Mouse (Mus musculus) layer of hippocampus, postnatal 14 days (tissue): ENCODE results near the gene Ppfia1. TPM values are rescaled to one million over a fixed set of nuclear protein-coding genes. Genes with fewer than 3 reads are reported as not detected.

Source experiments
- DNase-seq, 2 experiments: peaks; one replicate each; pipeline ENCODE4 v3.0.0; 2021 to 2022; ENCODE audit warnings: low spot score in 2 of 2, mixed read lengths in 1 of 2
- total RNA-seq, 2 experiments: library from RNA; stranded (reverse); gene quantifications; 2 replicates each; pipeline ENCODE4 v1.2.3; 2021

Gene Ppfia1
- total RNA-seq, 2 experiments from 2014 or later = 37.8 to 37.9 TPM

DNA sequence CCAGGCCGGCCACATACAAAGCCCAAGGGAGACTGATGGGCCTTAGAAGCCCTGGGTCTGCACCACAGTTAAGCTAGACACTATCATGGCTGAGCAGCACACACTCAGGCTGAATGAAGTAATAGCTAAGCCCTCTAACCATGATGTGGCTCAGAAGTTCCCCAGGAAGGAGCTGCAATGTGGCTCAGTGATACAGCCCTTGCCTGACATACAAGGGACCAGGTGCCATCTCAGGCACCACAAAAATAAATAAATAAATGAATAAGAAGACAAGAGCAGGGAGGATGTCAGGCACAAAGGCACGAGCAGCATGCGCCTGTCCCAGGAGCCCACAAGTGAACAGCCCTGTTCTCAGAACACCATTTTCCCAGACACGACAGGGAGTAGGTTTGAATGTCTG is 111.6 kb downstream of the Ppfia1 start:
- no peak for DNase-seq

DNA sequence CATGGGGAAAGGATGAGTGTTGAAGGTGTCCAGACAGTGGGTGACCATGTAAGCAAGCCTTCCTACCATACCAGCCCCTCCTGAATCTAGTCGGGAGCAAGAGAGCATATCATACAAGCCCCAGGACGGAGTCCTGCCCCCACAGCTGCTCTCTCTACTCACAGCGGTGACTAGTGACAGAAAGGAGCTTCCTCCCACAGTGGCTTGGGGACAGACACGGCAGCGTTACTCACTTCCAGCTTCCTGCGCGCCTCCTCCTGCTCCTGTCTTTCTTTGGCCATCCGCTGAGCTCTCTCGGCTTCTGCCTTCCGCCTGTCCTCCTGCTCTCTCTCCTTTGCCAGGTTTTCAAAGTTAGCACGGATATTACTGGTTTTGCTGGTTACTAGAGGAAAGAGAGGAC is 112.1 kb downstream of the Ppfia1 start:
- DNase-seq = no peak

DNA sequence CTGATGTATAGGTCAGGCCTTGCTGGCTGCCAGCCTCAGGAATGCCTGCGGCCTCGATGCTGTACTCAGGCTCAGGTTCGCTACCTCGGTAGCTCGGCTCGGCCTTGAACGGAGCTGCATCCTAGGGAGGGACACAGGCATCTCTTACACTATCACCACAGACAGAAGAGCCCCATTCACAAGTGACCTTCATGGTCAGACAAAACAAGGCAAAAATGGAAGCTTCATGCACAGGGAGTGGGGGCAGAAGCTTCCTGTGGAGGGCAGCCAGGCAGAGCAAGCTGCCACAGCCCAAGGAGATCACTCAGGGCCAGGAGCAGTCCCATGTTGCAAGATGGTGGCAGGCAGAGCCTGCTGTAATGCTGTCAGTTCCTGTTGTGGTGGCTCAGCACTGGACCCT is 114.7 kb downstream of the Ppfia1 start:
- DNase-seq = no peak

DNA sequence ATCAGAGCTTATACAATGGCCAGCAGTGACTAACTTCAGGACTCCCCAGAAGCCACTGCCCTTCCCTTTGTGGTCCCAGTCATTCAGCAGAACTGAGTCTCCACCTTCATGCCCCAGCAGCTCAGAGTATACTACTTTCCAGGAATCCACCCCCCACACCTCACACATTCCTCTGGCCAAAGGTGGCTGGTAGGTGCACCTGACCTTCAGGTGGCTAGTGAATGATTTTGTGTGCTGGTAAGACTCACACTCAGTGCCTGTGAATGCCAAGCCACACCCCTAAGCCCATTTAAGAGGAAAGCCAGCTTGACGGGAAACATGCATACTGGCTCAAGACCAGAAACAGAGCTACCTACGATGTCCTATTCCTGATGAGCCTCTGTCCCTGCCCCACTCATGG is 120.6 kb downstream of the Ppfia1 start:
- DNase-seq = no peak

DNA sequence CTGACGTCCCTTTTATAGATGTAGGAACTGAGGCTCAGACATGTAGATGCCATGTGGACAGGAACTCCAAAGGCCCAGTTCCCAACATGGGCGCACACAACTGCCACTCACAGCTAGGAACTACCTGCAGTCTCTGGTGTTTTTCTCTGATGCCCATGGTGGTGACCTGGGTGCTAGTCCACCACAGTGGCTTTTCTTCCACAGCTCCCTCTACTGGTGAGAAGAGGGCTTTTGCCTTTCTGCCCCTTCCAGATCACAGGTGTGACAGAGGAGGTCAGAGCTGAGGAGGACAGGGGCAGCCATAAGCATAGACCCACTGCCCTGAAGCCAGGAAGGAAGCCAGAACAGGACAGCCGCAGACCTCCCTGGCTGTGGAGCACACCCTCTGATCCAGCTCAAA is 126.1 kb downstream of the Ppfia1 start:
- no peak for DNase-seq

Other genes starting within 250 kb of the Ppfia1 start
- gene Cttn, start 82.7 kb downstream of the Ppfia1 start, total RNA-seq = 100 to 1,000 TPM; 174 to 178 TPM
- 1 to 10 TPM; 2.5 to 2.9 TPM for gene Fadd, start 28.7 kb upstream of the Ppfia1 start, total RNA-seq
- gene Ano1, start 198.2 kb upstream of the Ppfia1 start, total RNA-seq = 1 to 10 TPM; 2.3 to 5.5 TPM